Mouse (Mus musculus) cortical plate, adult 2 months (tissue): Measurements from ENCODE around the gene Srgap1. TPM values are rescaled to one million over a fixed set of nuclear protein-coding genes. Genes with fewer than 3 reads are reported as not detected.
"Not testable (repeated sequence)": the region's sequence is repeated elsewhere in the genome, so short reads cannot be mapped to it uniquely, and the experiment has no call there.

Experiments
- H3K27ac ChIP-seq: fragments of 200-500 bp; 2 replicates; pipeline ENCODE4 v1.5.1; 2012; ENCODE audit warnings: low read length, control low read depth, inconsistent platforms; ENCODE audit not compliant: insufficient read depth
- H3K4me1 ChIP-seq: fragments of 200-500 bp; 2 replicates; pipeline ENCODE4 v1.6.1; 2011; ENCODE audit warnings: low read length; ENCODE audit not compliant: control insufficient read depth, insufficient read depth
- H3K4me3 ChIP-seq: fragments of 200-500 bp; 2 replicates; pipeline ENCODE4 v1.5.1; 2011; ENCODE audit warnings: mild to moderate bottlenecking, low read length, control low read depth; ENCODE audit not compliant: insufficient read depth
- CTCF ChIP-seq: fragments of 200-500 bp; IDR thresholded peaks from 2 replicates; pipeline ENCODE4 v1.5.1; 2011; ENCODE audit warnings: mild to moderate bottlenecking, control low read depth, low read length; ENCODE audit not compliant: insufficient read depth; ENCODE audit errors: extremely low read depth
- POLR2A ChIP-seq: fragments of 200-500 bp; IDR thresholded peaks from 2 replicates; pipeline ENCODE4 v1.6.1; 2011; ENCODE audit warnings: mild to moderate bottlenecking, low read length, control low read depth; ENCODE audit not compliant: insufficient read depth; ENCODE audit errors: extremely low read depth
- polyA plus RNA-seq: library from polyadenylated mRNA; depleted of rRNA; stranded (reverse); fragments of >200 nt; gene quantifications from 2 replicates; pipeline ENCODE4 v1.2.3, GENCODE M21; 2012

Gene Srgap1
- polyA plus RNA-seq, 1 experiment, result 8.4 TPM

DNA sequence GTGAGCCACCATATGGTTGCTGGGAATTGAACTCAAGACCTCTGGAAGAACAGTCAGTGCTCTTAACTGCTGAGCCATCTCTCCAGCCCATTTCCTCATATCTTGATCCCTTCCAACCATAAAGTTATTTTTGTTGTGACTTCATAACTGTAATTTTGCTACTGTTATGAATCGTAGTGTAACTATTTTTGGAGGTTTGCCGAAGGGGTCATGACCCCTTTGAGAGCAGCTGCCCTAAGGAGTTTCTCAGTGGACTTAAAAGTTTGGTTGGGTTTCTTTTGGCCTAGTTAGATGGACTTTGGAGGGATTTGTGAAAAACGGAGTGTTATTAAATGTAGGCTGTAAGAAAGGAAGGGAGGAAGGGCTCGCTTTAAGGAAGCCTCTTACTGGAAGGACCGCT is 277.4 kb downstream of the Srgap1 start:
- Histone ChIP-seq H3K27ac (no peak overlapping the region), H3K4me3 (no peak overlapping the region), H3K4me1 (no peaks in the 10 kb centered on the region)
- TF ChIP-seq POLR2A, result no peak
- TF ChIP-seq CTCF, result no peak

DNA sequence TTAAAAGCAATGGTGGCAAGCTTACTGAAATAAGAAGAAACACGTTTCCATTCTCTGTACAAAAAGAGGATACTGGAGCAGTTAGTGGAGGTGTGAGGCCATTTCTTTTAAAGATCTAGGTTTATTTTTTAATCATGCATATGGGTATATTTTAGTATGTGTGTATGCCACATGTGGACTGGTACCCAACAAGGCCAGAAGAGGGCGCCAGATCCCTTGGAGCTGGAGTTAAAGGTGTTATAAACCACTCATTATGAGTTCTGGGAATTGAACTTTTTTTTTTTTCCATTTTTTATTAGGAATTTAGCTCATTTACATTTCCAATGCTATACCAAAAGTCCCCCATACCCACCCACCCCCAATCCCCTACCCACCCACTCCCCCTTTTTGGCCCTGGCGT is 279.8 kb downstream of the Srgap1 start:
- not testable (repeated sequence) for H3K27ac ChIP-seq, H3K4me1 ChIP-seq, H3K4me3 ChIP-seq

DNA sequence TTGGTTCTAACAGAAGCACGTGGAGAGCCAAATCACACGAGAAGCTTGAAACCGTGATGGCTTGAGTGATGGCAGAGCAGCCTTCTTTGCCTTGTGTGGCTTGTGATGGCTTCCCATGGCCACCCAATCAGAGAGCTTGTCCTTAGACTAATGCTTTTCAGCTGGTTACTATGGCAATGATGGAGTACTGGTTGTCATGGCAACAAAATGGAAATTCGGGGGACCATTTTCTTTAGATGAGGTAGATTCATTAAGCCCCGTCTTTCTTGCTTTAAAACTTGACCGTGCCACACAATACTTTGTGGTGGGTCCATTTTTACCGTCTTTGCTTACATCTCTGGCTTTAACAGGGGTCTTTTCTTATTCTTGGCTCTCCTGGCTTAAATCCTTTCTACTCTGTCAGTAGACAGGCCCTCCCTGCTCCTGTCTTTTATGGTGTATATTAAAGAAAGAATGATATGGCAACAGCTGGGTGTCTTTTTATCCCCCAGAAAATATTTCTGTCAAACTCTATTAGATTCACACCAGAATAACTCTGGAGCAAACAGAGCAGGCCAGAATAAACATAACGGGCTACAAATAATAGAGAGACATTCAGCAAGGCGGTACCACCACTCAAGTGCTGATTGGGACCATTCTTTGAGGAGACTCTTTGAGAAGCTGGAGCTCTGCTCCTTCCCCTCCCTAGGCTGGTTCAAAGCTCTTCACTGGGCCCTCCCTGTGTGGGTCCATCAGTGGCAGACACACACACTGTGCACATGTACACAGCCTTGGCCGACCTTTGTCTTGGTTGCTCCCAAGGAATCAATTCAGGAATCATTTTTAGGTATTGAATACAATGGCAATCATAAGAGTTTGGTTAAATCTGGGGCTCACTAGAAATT is 281.7 kb downstream of the Srgap1 start:
- TF ChIP-seq CTCF, result no peak
- no peak for TF ChIP-seq POLR2A
- no peak overlapping the region for H3K4me3 ChIP-seq
- no peak overlapping the region for H3K27ac ChIP-seq
- H3K4me1 ChIP-seq, result no peaks in the 10 kb centered on the region

GRCm38 (mm10) chr10:121764469-121765173 is 282.5 kb downstream of the Srgap1 start:
- Histone ChIP-seq H3K27ac (no peak overlapping the region), H3K4me1 (no peaks in the 10 kb centered on the region), H3K4me3 (no peak overlapping the region)
- TF ChIP-seq CTCF (no peak), POLR2A (no peak)

GRCm38 (mm10) chr10:121763191-121763590 is 283.9 kb downstream of the Srgap1 start:
- no peak for TF ChIP-seq POLR2A
- no peak for TF ChIP-seq CTCF
- Histone ChIP-seq H3K27ac (no peak overlapping the region), H3K4me1 (no peaks in the 10 kb centered on the region), H3K4me3 (no peak overlapping the region)

GRCm38 (mm10) chr10:121762141-121762540 is 285.0 kb downstream of the Srgap1 start:
- Histone ChIP-seq H3K4me3 (no peak overlapping the region), H3K4me1 (no peaks in the 10 kb centered on the region), H3K27ac (no peak overlapping the region)
- no peak for TF ChIP-seq POLR2A
- no peak for TF ChIP-seq CTCF

GRCm38 (mm10) chr10:121759095-121759494 is 288.0 kb downstream of the Srgap1 start:
- no peak for TF ChIP-seq CTCF
- TF ChIP-seq POLR2A, result no peak
- no peak overlapping the region for H3K27ac ChIP-seq
- H3K4me1 ChIP-seq, result no peaks in the 10 kb centered on the region
- H3K4me3 ChIP-seq, result no peak overlapping the region

DNA sequence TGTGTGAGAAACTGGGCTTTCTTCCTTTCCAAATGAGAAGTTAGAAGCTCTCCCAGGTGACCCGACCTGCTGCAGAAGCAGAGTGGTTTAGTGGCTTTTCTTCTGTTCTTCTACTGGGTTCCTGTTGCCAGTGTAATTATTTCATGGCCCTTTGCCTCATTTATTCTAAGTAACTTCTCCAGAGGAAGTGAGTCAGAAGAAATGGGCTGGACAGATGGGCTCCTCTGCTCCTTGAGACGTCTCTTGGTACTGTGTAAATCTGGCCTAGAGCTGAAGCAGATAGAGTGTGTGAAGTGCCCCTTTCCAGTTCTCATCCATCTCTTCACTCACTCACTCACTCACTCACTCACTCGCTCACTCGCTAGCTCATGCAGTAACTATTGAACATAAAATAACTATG is 290.4 kb downstream of the Srgap1 start:
- no peak for TF ChIP-seq CTCF
- no peak for TF ChIP-seq POLR2A
- no peaks in the 10 kb centered on the region for H3K4me1 ChIP-seq
- no peak overlapping the region for H3K27ac ChIP-seq

GRCm38 (mm10) chr10:121755822-121756221 is 291.3 kb downstream of the Srgap1 start:
- Histone ChIP-seq H3K4me1 (no peaks in the 10 kb centered on the region), H3K4me3 (no peak overlapping the region), H3K27ac (no peak overlapping the region)
- TF ChIP-seq POLR2A (no peak), CTCF (no peak)

More for the DNA sequence above, 290.4 kb downstream of the Srgap1 start:
- no peak overlapping the region for H3K4me3 ChIP-seq

DNA sequence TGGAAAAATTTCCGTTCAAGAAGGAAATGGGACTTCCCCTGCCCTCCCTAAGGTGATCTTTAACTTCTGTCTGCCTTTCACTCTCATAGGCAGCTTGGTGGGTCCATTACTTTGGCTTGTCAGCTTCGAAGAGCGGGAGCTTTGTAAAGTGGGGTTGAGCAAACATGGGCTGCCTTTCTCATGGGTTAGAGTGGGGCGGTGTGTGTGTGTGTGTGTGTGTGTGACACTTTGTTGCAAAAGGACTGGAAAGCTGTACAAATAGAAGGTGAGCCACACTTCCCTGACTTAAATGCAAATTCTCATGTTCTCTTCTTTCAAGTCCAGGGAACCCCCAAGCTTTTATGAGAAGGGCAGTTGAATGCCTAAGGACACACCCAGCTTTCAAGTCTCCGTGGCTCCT is 292.9 kb downstream of the Srgap1 start:
- no peak overlapping the region for H3K4me3 ChIP-seq
- H3K27ac ChIP-seq, result no peak overlapping the region
- TF ChIP-seq POLR2A (no peak), CTCF (no peak)
- no peaks in the 10 kb centered on the region for H3K4me1 ChIP-seq
